Mouse (Mus musculus) gastrocnemius, postnatal 25 days (tissue): ENCODE results near the gene Mbd6. TPM values are rescaled to one million over a fixed set of nuclear protein-coding genes. Genes with fewer than 3 reads are reported as not detected.
"Not testable (repeated sequence)": the region's sequence is repeated elsewhere in the genome, so short reads cannot be mapped to it uniquely, and the experiment has no call there.

Experiments used
- DNase-seq: peaks from one replicate; pipeline ENCODE4 v3.0.0; 2022
- long read RNA-seq, 2 experiments: library from polyadenylated mRNA; stranded (forward); transcript quantifications; one replicate each; pipeline ENCODE4 v2.0.0; 2021
- total RNA-seq, 2 experiments: library from RNA; stranded (reverse); gene quantifications; 1 replicate in 1 of 2; 2 replicates in 1 of 2; pipeline ENCODE4 v1.2.3; 2021

The Mbd6 gene
- total RNA-seq: 10 to 100 TPM; 12.7 to 14.3 TPM
- long read RNA-seq, experiment 1, partial matches to known transcripts: 4 of 6 reads
- long read RNA-seq, experiment 1, other reads (novel, unspliced or antisense): 2 of 6 reads
- long read RNA-seq, experiment 2, partial matches to known transcripts: 4 of 5 reads
- long read RNA-seq, experiment 2, other reads (novel, unspliced or antisense): 1 of 5 reads

DNA sequence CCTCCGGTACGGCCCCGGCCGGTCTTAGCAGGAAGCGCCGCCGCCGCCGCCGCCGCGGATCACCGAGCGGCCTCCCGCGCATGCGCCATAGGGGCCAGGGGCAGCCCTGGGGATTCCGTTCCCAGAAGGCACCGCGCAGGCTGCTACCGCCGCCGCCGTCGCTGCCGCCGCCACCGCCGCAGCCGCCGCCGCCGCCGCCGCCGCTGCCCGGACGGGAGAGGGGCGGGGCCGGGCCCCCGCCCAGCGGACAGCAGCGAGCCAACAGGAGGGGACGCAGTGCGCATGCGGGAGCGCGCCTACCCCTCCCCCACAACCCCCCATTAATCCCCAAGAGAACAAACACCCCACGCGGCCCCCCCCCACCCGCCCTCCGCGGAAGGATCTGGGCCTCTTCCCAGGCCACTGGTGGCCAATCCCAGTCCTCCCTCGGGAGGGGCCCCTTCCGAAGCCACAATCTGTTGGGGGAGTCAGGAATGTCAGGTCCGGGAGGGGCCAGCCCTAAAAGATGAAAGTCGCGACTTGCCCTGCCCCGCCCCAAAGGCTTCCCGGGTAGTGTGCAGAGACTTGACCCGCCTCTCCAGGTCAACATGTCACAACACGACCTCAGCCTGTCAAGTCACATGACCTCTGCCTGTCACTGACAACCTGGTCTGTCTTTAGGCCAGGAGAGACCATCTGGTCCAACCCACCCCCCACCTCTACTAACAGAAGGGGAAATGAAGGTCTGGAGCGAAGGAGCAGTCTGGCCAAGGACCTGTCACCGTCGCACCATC lies at the start of gene Mbd6:
Gene Mbd6, minus strand, starts transcription at position 219 of the 773 bp plus-strand sequence.
- DNase-seq: peak; percentile 91

DNA sequence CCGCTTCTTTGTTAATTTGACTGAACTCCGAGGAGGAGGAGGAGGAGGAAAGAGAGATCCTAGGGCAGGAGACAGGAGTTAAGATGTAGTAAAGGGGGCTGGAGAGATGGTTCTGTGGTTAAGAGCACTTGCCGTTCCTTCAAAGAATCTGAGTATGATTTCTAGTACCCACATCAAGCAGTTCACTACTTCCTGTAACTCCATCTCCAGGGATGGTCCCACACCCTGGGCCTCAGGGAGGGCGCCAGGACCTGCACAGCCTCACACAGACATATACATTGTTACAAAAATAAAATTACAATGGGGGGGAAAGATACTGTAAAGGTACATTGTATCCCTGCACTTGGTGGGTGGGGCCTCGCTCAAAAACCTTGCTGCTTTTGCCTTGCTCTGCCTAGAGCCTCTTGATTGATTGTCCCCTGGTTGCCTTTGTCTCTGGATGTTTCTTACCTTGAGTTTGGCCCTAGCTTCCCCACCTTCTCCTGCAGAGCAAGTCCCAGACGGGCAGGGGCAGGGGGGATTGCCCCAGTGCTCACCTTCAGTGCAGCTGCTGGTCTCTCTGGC lies 48.8 kb upstream of the Mbd6 start:
- no peak for DNase-seq

DNA sequence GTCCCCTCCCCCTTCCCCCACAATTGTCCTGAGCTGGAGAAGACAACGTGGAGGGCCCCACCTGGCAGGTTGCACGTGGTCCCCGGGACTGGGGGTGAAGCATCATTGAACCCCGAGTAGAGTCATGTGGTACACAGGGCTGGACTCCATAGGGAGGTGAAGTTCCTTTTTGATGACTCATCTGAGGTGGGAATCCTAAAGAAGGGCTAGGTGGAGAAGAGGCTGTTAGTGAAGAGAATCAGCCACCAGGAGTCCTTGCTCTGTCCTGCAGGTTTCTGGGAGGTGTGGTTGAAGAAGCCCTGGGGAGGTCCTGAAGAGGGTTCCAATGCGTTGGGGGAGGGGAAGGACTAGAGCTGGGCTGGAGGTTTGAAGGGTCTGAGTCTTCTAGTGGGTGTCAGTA lies 48.1 kb upstream of the Mbd6 start:
- no peak for DNase-seq

DNA sequence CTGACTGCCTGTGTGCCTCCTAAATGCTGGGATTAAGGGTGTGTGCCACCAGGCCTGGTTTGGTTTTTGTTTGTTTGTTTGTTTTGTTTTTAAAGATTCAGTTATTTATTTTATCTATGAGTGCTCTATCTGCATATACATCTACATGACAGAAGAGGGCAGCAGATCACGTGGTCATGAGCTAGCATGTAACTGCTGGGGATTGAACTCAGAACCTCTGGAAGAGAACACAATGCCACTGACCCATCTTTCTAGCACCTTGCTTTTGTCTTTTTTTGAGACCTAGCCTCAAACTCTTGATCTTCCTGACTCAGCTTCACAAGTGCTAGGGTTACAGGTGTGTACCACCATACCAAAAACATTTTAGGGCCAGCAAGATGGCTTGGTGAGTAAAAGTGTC lies 46.5 kb upstream of the Mbd6 start:
- DNase-seq: no peak

DNA sequence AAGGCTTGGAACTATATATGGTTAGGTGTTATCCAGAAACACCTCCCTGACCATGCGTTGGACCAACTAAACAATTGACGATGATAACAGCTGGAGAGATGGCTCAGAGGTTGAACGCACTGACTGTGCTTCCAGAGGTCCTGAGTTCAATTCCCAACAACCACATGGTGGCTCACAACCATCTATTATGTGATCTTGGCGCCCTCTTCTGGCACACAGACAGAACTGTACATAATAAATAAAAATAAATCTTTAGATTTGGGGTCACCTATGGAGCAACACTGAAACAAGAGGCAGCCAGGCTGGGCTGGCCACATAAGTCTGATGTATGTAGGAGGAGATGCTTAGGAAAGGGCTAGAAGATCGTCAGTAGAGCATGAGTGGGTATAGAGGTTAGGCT lies 44.3 kb upstream of the Mbd6 start:
- DNase-seq: no peak

DNA sequence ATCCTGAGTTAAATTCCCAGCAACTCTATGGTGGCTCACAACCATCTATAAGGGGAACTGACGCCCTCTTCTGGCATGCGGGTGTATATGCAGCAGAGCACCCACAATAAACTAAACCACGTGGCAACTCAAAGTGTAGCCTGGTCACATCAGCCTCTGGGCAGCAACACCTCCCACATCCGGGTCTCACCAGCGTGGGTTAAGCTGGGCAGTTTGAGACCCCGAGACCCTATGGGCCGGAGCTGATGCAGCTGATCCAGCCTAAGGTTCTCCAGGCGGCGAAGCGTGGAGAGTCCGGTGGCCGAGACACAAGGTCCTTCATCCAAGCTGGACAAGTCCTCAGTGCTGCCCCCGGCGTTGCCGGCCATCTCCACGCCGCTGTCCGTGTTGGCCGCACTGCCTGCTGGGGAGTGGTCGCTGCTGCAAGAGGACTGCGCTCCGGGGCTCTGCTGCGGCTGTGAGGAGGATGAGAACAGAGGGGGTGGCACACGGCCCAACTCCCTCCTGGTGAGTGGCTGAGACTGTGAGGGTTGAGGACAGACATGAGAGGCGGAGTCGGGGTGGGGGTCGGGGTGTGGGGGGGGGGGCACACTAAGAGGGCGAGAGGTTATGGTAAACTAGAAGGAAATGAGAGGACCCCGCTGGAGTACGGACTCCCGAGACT lies 43.5 kb upstream of the Mbd6 start:
- DNase-seq: no peak

DNA sequence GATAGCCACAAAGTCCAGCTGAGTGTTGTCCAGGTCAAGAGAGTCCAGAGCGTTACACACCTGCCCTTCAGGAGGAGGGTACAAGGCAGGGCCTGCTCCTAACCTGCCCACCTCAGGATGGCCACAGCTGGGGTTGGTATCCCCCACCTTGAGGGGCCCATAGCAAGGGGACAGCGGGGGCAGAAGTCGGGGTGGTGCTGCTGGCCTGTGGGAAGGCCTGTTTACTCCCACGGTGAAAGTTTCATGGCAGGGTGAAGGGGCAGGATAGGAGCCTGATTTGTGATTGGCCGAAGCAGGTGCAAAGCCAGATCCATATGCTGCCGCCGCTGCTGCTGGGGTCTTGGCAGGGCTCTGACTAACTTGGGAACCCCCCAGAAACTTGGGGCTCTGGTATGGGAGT lies 41.4 kb upstream of the Mbd6 start:
- DNase-seq: no peak

DNA sequence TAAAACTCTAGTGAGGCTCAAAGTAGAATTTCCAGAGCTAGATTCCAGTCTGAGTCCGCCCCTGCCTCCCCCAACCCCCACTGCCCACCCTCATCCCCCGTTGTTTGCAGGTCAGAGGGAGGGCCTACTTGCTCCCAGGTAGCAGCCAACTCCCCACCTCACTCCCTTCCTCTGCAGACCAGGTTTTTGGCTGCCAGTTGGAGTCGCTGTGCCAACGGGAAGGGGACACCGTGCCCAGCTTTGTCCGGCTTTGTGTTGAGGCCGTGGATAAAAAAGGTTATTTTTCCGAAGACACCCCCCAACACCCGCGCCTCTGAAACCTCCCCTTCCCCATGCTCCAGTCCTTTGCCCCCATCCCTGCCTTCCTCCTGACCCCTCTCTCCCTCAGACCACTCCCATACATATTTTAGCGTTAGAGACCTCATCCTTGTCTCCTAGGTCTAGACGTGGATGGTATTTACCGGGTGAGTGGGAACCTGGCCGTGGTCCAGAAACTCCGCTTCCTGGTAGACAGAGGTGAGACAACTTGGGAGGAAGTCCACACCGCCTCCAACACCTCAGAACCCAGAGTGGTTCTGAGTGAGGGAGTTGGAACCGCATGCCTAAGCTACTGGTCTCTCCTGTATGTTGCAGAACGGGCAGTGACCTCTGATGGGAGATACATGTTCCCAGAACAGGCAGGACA lies 38.8 kb upstream of the Mbd6 start:
- DNase-seq: no peak

DNA sequence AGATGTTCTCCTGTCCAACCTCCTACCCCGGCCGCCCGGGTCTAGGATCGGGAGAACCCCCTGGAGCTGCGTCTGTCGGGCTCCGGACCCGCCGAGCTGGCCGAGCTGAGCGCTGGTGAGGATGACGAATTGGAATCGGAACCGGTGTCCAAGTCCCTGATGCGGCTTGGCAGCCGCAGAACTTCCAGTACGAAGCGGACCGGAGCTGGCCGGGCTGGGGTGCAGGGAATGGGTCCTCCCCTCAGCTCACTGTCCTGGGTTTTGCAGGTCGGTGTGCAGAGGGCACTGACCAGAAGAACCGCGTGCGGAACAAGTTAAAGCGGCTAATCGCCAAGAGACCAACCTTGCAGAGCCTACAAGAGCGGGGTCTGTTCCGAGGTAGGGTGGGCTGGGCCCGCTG lies 38.0 kb upstream of the Mbd6 start:
- DNase-seq: peak; percentile 45

DNA sequence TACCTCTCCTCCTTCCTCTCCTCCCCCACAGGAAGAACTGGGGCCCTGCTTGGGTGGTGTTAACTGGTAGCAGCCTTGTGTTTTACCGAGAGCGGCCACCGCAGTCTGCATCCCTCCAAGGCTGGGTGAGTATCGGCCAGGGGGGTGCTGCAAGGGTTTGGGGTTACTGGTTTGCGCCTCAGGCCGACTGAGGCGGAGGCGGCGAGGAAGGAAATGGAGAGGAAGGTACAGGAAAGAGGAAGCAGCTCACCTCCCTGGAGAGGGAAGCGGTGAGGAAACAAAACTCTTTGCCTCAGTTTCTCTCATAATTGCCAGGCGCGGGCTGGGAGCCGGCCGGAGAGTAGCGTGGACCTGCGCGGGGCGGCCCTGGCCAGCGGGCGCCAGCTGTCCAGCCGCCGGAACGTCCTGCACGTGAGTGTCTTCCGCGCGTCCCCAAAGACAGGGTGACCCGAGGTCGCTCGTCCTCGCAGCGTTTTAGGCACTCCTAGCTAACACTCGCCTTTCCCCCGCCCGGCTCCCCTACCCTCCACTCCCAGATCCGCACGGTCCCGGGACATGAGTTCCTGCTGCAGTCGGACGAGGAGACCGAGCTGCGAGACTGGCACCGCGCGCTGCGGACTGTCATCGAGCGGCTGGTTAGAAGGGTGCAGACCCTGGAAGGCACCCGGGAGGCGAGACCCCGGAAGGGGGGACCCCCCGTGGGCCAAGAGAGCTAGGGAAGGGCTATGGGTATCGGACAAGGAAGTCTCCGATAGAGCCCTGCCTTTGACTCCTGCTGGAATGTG lies 37.4 kb upstream of the Mbd6 start:
- DNase-seq: no peak

DNA sequence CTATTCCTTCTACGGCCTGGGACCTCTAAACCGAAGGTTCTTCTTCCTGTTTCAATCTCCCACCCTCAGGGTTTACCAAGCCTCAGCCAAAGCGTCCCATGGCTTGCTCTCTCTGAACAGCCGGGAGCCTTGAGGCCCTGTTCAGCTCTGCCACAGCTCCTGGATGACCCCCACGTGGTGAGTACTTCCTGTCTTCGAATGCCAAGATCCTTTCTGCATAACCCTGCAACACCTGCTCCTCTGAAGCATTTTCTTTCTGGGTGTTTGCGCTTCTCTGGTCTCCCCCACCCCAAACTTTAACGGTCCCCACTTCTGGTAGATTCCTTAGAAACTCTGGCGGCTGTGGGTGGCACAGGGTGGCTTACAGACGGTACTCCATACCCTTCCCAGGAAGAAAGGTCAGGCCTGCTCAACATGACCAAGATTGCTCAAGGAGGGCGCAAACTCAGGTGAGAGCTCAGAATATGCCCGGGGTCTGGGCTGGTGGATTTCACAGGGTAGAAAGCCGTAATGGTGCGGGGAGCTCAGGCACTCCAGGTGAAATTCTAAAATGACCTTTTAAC lies 36.7 kb upstream of the Mbd6 start:
- DNase-seq: no peak

DNA sequence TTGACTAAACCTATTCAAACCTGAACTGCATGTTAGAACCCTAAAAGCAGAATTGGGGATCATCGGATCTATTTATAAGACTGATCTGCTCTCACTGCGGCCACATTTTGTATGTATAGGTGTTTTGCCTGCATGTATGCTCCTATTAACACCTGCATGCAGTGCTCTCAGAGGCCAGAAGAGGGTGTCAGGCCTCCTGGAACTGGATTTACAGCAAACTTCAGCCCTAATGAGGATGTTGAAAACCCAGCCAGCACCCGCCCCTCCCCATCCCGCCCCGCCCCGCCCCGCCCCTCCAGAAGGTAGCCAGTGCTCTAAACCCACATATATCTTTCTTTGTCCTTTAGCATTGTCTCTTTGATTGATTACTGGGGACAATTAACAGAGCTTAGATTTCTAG lies 35.7 kb upstream of the Mbd6 start:
- no peak for DNase-seq

DNA sequence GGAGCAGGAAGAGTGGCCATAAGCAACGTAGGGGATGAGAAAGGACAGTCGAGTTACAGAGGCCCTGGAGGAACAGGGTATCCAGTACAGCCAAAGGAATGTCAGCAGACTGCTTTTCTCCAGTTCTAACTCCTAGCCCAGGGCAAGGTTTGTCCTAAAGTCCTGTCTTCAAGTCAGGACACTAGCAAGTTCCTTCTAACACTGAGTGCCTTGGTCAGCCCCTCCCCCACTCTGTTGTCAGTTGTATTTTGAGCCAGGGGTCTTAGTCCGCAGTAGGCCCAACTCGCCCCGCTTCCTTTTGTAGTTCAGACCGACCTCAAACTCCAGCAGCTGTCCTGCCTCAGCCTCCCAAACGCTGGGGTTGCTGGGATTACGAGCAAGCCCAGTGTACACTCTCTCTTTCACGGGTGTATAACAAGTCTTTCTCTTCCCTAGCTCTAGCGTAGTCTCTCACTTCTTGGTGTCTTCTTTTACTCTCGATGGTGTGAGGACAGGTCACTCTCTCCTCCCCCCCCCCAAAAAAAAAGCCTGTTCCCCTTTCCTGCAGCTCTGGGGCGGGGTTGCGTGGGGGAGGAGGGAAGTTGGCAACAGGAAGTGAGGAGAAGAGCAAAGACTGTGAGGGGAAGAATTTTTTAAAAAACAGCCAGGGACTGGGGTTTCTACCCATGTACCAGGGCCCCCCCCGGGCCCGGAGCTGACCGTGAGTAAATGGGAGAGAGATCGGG lies 34.5 kb upstream of the Mbd6 start:
- DNase-seq: no peak

DNA sequence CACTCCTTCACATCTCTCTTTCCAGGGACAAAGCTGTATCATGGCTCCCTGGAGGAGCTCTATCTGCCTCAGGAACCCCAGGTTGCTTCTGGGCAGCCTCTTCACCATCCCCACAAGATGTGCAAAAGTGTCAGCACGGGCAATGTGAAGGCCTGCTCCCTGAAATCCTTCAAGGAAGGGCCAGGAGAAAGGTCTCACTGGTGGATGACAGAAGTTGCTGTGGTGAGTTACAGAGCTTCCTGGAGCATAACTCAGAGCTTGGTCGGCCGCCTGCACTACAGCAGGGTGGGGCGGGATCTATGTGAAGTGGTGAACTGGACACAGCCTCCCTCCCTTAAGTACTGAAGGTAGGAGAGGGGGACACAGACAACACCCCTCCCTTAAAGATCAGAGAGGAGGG lies 33.9 kb upstream of the Mbd6 start:
- no peak for DNase-seq

DNA sequence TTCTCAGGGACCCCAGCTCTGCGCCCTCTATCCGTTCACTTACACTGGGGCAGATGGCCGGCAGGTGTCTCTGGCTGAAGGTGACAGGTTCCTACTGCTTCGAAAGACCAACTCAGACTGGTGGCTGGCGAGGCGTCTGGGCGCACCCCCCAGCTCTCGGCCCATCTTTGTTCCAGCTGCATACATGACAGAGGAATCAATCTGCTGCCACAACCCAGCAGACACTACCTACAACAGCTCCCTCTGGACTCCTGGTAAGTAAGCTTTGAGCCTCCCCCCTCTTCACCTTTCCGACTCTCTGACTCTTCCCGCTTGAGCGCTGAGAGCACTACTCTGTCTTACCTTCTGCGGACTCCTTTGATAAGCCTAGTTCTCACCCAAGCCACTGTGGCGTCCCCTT lies 33.4 kb upstream of the Mbd6 start:
- DNase-seq: no peak

DNA sequence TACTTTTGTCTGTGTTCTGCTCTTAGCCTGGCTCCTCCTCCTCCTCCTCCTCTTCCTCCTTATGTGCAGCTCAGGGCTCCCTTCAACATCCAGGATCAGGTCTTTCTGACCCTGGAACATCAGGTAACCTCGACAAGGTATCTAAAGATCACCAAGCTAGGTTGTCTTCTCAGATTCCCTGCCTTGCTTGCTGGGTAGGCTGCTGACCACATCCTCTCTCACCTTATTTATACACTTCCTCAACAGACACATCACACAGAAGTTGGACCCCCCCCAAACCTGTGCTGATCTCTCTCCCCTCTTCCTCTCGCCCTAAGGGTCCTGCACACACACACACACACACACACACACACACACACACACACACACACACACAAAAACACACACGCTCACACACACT lies 32.8 kb upstream of the Mbd6 start, which contains the start of gene Arhgap9:
Gene Arhgap9, plus strand, starts transcription at position 344 of the 400 bp plus-strand sequence.
- DNase-seq: no peak

DNA sequence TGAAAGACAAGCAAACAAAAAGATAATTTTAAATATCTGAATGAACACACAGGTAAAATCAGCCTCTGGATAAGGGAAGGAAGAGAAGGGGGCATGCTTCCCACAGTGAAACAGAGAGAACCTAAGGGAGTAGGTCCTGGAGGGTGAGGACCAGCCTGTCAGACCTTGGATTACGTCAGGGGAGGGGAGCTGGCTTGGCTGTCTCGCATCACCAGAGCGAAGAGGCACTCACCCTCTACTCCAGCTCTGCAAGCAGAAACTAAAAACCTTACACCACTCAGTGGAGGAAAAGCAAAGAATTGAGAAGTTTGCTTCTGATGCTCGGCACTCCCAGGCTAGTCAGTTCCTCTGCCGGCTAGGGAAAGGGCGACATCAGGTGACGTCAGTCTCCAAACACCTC lies 31.2 kb upstream of the Mbd6 start:
- no peak for DNase-seq

DNA sequence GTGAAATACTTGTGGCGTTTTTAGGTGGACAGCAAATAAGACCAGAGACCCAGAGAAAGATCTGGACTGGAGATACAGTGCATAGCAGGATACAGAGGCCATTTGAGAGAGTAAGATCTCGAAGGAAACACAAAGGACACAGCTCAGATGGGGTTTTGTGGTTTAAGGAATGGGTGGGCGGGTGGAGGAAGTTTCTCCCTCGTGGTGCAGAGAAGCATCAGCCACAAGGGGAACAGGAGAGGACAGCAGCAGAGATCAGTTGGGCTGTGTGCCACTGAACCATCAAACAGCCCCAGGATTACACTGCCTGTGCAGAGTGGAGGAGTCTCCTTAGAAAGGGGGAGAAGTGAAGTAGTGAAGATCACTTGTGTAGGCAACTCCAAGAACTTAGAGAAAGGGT lies 29.2 kb upstream of the Mbd6 start:
- no peak for DNase-seq

DNA sequence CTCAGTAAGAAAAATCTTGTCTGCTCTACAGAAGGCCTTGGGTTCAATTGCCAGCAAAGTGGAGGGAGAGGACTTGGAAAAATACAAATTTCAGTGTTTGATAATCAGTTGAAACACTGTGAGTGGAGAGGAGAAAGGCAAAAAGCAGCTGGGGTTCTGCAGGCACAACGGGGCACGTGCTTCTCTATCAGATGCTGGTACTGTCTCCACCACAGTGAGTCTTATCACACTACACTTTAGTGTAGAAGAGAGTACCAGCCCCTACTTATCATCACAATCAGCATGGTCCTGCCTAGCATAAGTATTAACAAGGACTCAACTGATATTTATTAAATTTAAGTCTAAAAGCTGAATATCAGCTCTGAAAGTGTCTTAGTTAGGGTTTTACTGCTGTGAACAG lies 28.5 kb upstream of the Mbd6 start:
- no peak for DNase-seq

DNA sequence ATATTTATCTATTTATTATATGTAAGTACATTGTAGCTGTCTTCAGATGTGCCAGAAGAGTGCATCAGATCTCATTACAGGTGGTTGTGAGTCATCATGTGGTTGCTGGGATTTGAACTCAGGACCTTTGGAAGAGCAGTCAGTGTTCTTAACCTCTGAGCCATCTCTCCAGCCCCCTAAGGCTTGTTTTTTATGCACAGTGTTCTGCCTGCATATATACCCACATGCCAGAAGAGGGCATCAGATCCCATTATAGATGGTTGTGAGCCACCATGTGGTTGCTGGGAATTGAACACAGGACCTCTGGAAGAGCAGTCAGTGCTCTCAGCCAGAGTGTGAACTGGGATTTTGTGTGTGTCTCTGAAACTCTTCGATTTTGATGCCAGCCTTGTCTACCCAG lies 26.1 kb upstream of the Mbd6 start:
- DNase-seq: not testable (repeated sequence)

DNA sequence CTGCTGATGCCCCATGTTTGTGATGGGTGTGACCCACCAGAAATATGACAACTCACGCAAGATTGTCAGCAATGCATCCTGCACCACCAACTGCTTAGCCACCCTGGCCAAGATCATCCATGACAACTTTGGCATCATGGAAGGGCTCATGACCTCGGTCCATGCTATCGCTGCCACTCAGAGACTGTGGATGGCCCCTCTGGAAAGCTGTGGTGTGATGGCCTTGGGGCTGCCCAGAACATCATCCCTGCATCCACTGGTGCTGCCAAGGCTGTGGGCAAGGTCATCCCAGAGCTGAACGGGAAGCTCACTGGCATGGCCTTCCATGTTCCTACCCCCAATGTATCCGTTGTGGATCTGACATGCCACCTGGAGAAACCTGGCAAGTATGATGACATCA lies 24.7 kb upstream of the Mbd6 start:
- DNase-seq: not testable (repeated sequence)
